Mouse (Mus musculus): Measurements from ENCODE around the gene Dennd5a.

Gene Dennd5a

DNA sequence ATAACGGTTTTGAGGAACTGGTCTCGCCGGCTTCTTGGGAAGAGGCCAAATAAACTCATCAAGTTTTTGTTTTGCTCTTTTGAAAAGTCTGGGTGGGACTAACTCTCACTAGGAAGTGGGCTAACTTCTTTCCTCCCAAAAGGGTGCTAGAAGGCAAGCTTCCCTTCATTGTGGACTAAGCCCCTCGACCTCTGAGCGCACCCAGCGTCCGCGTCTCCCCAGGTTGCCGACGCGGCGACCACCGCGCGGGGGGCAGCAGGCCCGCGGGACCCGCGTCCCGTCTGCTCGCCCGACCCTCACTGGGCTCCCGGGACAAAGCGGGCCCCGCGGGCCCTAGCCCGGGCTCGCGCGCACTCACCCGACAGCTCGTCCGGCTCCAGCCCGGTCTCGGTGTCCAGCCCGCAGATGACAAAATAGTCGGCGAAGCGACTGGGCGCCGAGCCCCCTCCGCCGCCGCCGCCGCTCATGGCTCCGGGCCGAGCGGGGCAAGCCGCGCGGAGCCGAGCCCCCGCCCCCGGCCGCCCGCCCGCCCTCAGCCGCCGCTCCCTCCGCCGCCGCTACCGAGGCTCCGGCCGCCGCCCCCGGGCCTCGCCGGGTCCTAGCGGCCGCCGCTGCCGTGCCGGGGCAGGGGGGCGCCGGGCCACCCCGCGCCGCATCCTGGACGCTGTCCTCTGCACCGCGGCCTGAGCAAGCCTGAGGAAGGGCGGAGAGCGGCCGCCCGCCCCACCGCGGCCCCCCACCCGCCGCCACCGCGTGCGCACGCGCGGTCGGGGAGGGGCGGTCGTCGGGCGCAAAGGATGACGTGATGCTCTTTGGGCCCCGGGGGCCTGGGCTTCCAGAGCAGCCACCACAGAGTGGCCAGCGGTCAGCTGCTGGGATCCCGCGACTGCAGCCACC lies at the start of gene Dennd5a:
Gene Dennd5a, minus strand, starts transcription at position 755 of the 897 bp plus-strand sequence.
- CTCF ChIA-PET: interaction anchor here in 1 of 4 experiments (1.2 kb wide), 1 partner anchor 9 kb away, joined by 3 read pairs; no protein-coding TSS in a partner anchor
- POLR2A ChIA-PET: interaction anchor here in 3 of 4 experiments (0.5 to 4.6 kb wide), 26 partner anchors 12 to 441 kb away, joined by 3 to 30 read pairs (median 4); partner anchors contain the start of genes Tmem41b (in 3 of the 3), Wee1 (in 2 of the 3), Zfp143 (in 2 of the 3) and Akip1 (in 1 of the 3)

DNA sequence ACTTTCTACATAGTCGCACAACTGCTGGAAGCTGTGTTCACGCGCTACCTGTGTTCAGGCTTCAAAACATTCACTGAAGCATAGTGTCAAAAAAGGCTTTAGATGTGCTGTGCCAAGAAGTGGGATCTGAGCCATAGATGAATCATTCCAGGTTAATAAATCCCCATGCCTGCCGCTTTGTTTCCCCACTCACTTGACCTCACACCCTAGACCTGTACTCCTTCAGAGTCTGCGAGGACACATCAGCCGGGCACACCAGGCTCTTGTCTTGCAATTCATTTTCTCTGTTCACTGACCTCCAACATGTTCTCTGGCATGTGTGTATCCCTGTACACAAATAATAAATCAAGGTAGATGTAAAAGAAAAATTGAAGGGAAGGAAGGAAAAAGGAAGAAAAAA lies 48.8 kb upstream of the Dennd5a start:
- CTCF ChIA-PET: no interaction called here
- POLR2A ChIA-PET: interaction anchor here in 3 of 4 experiments (0.9 to 1.0 kb wide), 3 partner anchors 21 to 52 kb away, joined by 3 to 4 read pairs (median 3); partner anchors contain the start of genes Tmem41b (in 1 of the 3) and Zfp143 (in 1 of the 3)

DNA sequence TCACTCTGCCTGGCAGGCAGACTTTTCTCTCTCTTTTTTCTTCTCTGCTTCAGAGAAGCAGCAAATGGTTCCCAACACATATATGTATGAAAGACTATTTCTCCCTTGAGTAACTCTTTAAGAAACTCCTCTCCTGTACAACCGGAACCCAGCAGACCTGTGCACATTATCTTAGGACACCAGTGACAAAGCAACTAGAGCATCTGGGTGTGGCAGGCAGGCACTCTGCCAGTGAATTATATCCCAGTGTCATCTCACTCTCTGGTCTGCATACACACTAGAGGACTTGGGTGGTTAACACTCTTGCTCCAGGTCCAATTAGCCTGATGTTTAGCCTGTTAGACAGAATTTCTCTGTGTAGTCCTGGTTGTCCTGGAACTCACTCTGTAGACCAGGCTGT lies 48.2 kb upstream of the Dennd5a start:
- POLR2A ChIA-PET: interaction anchor here in 3 of 4 experiments (0.9 to 1.0 kb wide), 3 partner anchors 21 to 52 kb away, joined by 3 to 4 read pairs (median 3); partner anchors contain the start of genes Tmem41b (in 1 of the 3) and Zfp143 (in 1 of the 3)
- CTCF ChIA-PET: no interaction called here

DNA sequence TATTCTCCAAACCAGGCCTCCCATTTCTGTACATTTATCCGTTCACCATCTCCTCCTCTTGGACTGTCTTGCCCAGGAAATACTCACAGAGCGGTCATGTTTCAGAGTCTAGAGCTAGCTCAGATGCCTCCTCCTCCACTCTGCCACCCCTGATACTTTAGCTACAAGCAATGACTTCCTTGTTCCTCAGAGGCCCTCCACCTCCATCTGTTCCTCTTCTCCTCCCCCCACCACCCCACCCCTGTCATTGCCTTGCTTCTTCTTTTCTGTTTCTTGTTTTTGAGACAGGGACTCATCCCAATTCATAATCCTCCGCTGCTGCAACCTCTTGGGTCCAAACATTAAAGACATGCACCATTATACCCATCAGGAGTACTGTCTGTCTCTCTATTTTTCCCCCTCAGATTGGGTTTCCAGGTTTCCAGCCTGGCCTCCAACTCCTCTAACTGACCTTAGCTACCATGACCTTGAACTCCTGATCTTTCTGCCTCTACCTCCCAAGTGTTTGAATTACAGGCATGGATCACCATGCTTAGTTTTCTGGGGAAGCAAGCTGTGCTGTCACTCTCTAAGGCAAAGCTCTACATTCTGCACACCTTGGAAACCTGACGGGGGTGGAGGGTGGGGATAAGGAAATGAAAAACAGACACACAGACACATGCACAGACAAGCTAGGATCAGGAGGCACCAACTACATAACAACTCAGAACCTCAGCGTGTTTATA lies 46.4 kb upstream of the Dennd5a start:
- ChIA-PET POLR2A (interaction anchor here in 3 of 4 experiments (0.6 to 8.3 kb wide), 18 partner anchors 9 to 221 kb away, joined by 3 to 94 read pairs (median 7); partner anchors contain the start of genes Ipo7 (in 3 of the 3), Tmem41b (in 3 of the 3) and Zfp143 (in 2 of the 3)), CTCF (interaction anchor here in 1 of 4 experiments (0.7 to 1.1 kb wide), 2 partner anchors 20 to 334 kb away, joined by 3 read pairs; partner anchors contain the start of gene Tmem41b)

DNA sequence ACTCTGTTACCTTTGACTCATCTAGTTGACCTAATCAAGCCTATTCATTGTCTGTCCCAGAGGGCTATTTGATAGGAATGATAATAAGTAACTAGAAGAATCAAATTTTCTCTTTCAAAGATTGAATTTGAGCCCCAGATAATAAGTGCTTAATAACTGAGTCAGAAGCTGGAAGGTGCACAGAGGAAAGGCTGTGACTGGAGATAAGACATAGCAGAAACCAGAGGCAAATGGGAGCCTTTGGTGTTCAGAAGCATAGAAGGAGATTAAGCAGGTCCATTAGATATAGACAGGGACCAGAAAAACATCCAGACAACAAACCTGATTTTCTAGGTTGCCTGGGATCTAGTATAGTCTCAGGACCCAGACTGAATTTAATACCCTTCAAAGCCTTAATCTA lies 45.7 kb upstream of the Dennd5a start:
- POLR2A ChIA-PET: interaction anchor here in 3 of 4 experiments (1.0 to 8.3 kb wide), 12 partner anchors 9 to 55 kb away, joined by 3 to 94 read pairs (median 8); partner anchors contain the start of genes Tmem41b (in 3 of the 3), Ipo7 (in 2 of the 3) and Zfp143 (in 2 of the 3)
- CTCF ChIA-PET: no interaction called here

DNA sequence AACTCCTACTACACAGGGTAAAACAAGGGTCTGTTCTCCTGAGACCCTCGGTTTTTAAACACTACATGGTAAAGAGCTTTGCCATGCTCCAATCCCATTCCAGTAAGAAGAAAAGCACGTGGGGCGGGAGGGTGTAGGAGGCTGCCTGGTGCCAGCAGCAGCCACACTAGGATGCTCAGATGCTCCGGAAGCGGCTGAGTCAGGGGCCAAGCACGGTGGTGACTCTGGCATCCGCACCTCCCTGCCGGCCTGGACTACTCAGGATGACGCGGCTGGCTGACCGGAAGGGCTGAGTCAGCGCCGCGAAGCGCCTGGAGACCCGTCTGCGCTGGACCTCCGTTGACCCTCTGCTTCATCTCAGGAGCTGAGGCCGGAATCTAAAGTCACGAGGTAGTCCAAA lies 42.7 kb upstream of the Dennd5a start:
- POLR2A ChIA-PET: interaction anchor here in 2 of 4 experiments (0.9 to 8.3 kb wide), 13 partner anchors 8 to 484 kb away, joined by 3 to 94 read pairs (median 4); partner anchors contain the start of genes Ipo7 (in 2 of the 2), Tmem41b (in 2 of the 2), Zfp143 (in 2 of the 2) and Rpl27a (in 1 of the 2)

DNA sequence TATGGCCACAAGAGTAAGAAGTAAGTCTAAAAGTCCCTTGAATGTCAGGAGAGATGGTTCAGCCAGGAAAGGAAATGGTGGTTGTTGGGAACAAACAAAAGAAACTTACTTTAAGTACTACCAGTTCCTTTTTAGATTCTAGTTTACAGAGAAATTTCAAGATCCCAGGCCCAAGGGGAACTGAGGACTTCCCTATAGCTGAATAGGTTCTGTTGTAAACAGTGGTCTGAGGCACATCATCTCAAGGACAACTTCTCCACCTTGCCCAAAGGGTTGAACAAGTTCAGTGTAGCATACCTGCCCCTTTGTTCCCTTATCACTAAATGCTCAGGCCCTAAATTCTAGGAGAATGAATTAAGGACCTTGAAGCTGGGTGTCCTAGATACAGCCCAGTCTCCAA lies 41.8 kb upstream of the Dennd5a start:
- CTCF ChIA-PET: no interaction called here

More for the DNA sequence above, 42.7 kb upstream of the Dennd5a start:
- CTCF ChIA-PET: interaction anchor here in 1 of 4 experiments (0.5 kb wide), 1 partner anchor 96 kb away, joined by 3 read pairs; no protein-coding TSS in a partner anchor

DNA sequence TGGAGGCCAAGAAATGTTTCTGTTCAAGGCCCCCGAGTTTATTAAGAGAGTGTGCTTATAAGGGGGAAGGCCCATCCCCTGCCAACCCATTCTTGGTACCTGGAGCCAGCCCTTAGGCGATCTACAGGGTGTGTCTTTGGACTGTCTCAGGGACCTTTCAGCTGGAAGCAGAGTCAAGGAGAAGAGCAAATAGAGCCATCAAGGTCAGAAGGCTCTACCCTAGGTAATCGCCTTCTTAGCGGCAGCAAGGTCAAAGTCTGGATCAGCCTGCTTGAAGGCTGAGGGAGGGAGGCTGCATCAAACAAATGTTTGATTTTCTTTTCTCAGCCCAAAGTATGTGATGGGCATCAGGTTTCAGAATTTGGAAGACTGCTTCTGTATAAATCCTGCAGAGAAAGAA lies 38.1 kb upstream of the Dennd5a start:
- CTCF ChIA-PET: interaction anchor here in 1 of 4 experiments (0.6 kb wide), 1 partner anchor 371 kb away, joined by 3 read pairs; no protein-coding TSS in a partner anchor

More for the DNA sequence above, 41.8 kb upstream of the Dennd5a start:
- POLR2A ChIA-PET: interaction anchor here in 3 of 4 experiments (0.7 to 8.3 kb wide), 15 partner anchors 10 to 483 kb away, joined by 3 to 94 read pairs (median 4); partner anchors contain the start of genes Tmem41b (in 3 of the 3), Zfp143 (in 2 of the 3), Ipo7 (in 1 of the 3) and Rpl27a (in 1 of the 3)

DNA sequence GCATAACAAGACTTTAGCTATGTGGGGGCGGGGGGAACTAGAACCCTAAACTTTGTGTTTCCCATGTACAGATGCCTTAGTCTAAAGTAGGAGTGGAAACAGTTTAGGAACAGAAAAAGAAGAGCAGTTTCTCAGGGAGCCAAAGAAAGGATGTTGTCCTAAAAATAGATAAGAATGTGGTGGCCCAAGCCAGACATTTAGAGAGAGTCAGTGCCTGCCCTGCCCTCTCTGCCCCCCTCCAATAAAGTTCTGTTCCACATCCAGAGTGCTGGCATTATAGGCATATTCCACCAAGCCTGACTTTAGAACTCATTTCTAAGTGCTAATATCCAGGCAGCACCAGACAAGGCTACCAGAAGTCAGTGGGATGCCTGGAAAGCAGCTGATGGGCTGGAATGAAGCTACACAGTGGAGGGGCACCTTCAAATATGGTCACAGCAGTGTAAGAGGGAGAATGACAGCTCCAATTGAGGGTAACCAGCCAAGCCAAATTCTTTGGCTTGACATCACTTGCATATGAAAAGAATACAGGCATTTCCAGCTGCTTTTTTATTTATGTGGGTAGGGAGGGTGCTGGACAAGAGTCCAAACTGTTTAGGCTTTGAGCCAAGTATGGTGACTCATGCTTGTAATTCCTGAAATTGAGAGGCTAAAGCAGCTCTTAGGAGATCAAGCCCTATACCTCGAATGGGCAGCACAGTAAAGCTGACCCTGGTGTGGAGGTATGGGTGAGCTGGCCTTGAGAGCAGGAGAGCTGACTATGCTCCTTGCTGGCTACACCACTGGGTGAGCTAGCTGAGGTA lies 33.1 kb upstream of the Dennd5a start:
- POLR2A ChIA-PET: interaction anchor here in 2 of 4 experiments (0.7 to 3.2 kb wide), 10 partner anchors 9 to 68 kb away, joined by 3 to 21 read pairs (median 4); partner anchors contain the start of genes Zfp143 (in 2 of the 2) and Ipo7 (in 1 of the 2)
- CTCF ChIA-PET: interaction anchor here in 1 of 4 experiments (1.4 kb wide), 1 partner anchor 11 kb away, joined by 3 read pairs; no protein-coding TSS in a partner anchor

More for the DNA sequence above, 38.1 kb upstream of the Dennd5a start:
- POLR2A ChIA-PET: interaction anchor here (0.6 to 5.8 kb wide), 7 partner anchors 12 to 102 kb away, joined by 3 to 45 read pairs (median 4); partner anchors contain the start of genes Tmem41b (in 3 of the 4) and Ipo7 (in 1 of the 4)

DNA sequence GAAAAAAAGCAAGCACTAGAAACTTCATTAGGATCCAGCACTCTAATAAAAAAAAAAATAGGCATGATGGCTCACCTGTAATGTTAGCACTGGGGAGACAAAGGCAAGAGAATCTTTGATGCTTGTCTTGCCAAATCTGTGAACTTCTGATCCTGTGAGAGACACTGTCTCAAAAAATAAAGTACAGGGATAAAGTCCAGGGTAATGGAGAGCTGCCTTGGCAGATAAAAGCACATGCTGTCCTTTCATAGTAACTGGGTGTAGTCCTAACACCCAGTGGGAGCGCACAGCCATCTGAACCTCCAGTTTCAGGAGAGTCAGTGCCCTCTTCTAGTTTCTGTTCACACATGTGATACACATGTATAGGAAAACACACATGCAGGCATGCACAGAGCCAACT lies 31.0 kb upstream of the Dennd5a start:
- ChIA-PET CTCF (no interaction called here), POLR2A (interaction anchor here in 3 of 4 experiments (0.7 to 3.2 kb wide), 8 partner anchors 11 to 70 kb away, joined by 3 to 21 read pairs (median 6); partner anchors contain the start of gene Zfp143 (in 2 of the 3))

DNA sequence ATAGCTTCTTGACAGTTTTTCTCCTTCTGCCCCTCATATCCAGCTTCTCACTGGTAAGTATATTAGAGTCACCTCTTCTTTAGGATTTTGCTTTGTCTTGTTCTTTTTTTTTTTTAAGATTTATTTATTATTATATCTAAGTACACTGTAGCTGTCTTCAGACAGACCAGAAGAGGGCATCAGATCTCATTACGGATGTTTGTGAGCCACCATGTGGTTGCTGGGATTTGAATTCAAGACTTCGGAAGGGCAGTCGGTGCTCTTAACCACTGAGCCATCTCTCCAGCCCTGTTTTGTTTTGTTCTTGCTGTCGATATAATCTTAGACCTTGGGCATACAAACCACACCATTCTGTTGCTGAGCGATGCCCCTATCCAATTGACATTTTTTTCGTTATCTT lies 26.5 kb upstream of the Dennd5a start, which contains the start of gene Tmem41b:
Gene Tmem41b, minus strand, starts transcription at position 155 of the 400 bp plus-strand sequence.
- ChIA-PET CTCF (interaction anchor here (0.6 to 2.1 kb wide), 14 partner anchors 9 to 710 kb away, joined by 3 to 14 read pairs (median 4); partner anchors contain the start of gene Zfp143 (in 1 of the 4)), POLR2A (interaction anchor here (0.5 to 12.6 kb wide), 114 partner anchors 9 to 1096 kb away, joined by 3 to 203 read pairs (median 6); partner anchors contain the start of genes Ipo7 (in 4 of the 4), Dennd5a (in 3 of the 4), Rpl27a (in 3 of the 4) and Wee1 (in 3 of the 4))

DNA sequence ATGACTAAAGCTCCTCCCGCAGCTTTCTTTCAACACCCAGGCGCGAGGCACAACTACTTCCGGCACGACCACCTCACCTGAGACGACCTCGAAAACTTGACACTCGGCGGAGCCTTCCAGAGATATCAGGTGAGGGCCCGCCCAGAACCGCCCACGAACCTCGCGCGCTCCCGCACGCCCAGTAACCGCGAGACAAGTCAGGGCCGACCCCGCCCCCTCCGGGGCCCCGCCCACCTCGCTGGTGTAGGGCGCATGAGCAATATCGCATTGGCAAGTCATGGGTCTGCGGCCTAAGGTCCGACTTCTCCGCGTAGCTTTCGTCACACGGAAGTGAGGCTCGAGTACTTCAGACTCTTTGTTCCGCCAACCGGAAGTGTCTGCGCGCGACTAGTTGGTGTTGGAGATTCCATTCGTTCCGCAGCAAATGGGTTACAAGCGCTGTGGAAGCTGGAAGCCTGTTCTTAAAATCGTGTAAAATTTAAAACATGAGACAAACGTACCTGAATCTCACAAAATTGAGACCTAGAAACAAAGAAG lies 25.9 kb upstream of the Dennd5a start:
- ChIA-PET POLR2A (interaction anchor here (0.5 to 12.6 kb wide), 131 partner anchors 9 to 1097 kb away, joined by 3 to 203 read pairs (median 6); partner anchors contain the start of genes Ipo7 (in 4 of the 4), Dennd5a (in 3 of the 4), Rpl27a (in 3 of the 4) and Wee1 (in 3 of the 4)), CTCF (interaction anchor here (0.6 to 2.1 kb wide), 17 partner anchors 9 to 871 kb away, joined by 3 to 14 read pairs (median 4); partner anchors contain the start of genes Zfp143 (in 2 of the 4) and Ipo7 (in 1 of the 4))

DNA sequence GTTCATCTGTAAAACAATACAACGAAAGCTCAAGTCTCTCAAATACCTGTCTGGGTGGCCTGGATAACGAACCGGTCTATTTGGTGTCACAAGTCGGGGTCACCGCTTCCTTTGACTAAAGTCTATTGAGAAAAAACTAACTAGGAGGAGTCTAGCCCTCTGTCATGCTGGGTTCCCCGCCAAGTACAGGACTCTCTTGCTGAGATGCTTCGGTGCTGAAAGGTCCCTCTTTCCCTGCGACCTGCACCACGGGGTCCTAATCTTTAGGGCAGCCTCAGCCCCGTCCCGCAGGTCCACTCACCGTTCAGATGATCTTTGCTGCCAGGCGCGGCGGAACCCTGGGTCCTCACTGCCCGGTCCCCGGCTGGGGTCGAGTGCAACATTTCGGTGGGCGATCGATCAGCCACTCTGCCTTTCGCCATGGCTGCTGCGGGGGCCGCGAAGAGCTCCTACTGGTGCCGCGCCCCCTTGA lies 25.4 kb upstream of the Dennd5a start:
- ChIA-PET CTCF (interaction anchor here (0.6 to 2.1 kb wide), 12 partner anchors 8 to 870 kb away, joined by 3 to 10 read pairs (median 3); partner anchors contain the start of genes Zfp143 (in 2 of the 4) and Ipo7 (in 1 of the 4)), POLR2A (interaction anchor here (0.6 to 12.6 kb wide), 116 partner anchors 9 to 1097 kb away, joined by 3 to 203 read pairs (median 6); partner anchors contain the start of genes Ipo7 (in 4 of the 4), Dennd5a (in 3 of the 4), Rpl27a (in 3 of the 4) and Wee1 (in 3 of the 4))

DNA sequence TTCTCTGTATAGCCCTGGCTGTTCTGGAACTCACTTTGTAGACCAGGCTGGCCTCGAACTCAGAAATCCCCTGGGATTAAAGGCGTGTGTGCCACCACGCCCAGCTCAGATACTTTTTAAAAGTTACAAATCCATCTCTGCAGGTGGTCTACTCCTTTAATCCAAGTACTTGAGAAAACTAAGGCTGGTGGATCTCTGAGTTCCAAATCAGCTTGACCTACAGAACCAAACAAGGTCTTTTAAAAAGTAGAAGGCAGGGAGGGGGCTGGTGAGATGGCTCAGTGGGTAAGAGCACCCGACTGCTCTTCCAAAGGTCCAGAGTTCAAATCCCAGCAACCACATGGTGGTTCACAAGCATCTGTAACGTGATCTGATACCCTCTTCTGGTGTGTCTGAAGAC lies 24.3 kb upstream of the Dennd5a start:
- POLR2A ChIA-PET: interaction anchor here (0.6 to 12.6 kb wide), 38 partner anchors 8 to 466 kb away, joined by 3 to 203 read pairs (median 11); partner anchors contain the start of genes Zfp143 (in 4 of the 4), Dennd5a (in 2 of the 4), Ipo7 (in 2 of the 4) and Rpl27a (in 2 of the 4)
- CTCF ChIA-PET: interaction anchor here in 1 of 4 experiments (2.1 kb wide), 1 partner anchor 20 kb away, joined by 10 read pairs; no protein-coding TSS in a partner anchor

DNA sequence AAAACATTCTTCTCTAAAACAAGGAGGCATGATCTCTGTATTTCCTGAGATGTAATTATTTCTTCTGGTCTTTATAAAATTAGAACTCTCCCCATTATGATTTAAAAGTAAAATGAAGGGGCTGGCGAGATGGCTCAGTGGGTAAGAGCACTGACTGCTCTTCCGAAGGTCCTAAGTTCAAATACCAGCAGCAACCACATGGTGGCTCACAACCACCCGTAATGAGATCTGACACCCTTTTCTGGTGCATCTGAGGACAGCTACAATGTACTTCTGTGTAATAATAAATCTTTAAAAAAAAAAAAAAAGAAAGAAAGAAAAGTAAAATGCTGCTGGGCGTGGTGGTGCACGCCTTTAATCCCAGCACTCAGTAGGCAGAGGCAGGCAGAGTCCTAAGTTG lies 16.9 kb upstream of the Dennd5a start:
- CTCF ChIA-PET: interaction anchor here (0.5 to 1.1 kb wide), 14 partner anchors 9 to 124 kb away, joined by 3 to 4 read pairs (median 3); partner anchors contain the start of gene Tmem41b (in 3 of the 4)

More for the DNA sequence above, 16.9 kb upstream of the Dennd5a start:
- POLR2A ChIA-PET: interaction anchor here in 3 of 4 experiments (0.6 to 12.6 kb wide), 17 partner anchors 8 to 458 kb away, joined by 3 to 203 read pairs (median 4); partner anchors contain the start of genes Tmem41b (in 2 of the 3), Wee1 (in 2 of the 3), Zfp143 (in 2 of the 3) and Ipo7 (in 1 of the 3)
